Mouse (Mus musculus): ENCODE data around the gene Zfand3. TPM values are rescaled to one million over a fixed set of nuclear protein-coding genes. Genes with fewer than 3 reads are reported as not detected.
A peak's percentile ranks its signal among the peaks of the same experiment; 100 is the strongest.

Zfand3 gene
- total and polyA plus RNA-seq, 2 experiments from 2014 or later = 48.7 to 91.5 TPM

GRCm38 (mm10) chr17:30183561-30183960 is 179.0 kb downstream of the Zfand3 start:
- WGBS = 58% methylated on average over 6 of the region's 6 CpGs
- no peak overlapping the region for H3K9ac ChIP-seq
- H3K36me3 ChIP-seq (ENCODE audit: insufficient read depth) = no peaks in the 10 kb centered on the region
- H3K9me3 ChIP-seq (ENCODE audit: low read length) = no peaks in the 10 kb centered on the region
- DNase-seq = no peak
- no peak overlapping the region for H3K4me3 ChIP-seq (ENCODE audit: low read depth, low read length)
- H3K4me2 ChIP-seq (ENCODE audit: low read depth) = no peak overlapping the region
- H3K4me1 ChIP-seq (ENCODE audit: insufficient read depth) = peaks cover 14% of the 10 kb centered on the region
- no peak for ATAC-seq
- H3K27me3 ChIP-seq (ENCODE audit: insufficient read depth, low read length) = no peaks in the 10 kb centered on the region
- H3K27ac ChIP-seq (ENCODE audit: low read depth, low read length) = no peak overlapping the region
- no peak for TF ChIP-seq CTCF (IDR thresholded peaks at IDR 0.05; ENCODE audit: low read depth)

- no peak for DNase-seq
- 80% methylated on average over 6 of the region's 6 CpGs for WGBS
- no peak overlapping the region for H3K4me3 ChIP-seq (ENCODE audit: low read depth, low read length)
- H3K36me3 ChIP-seq (ENCODE audit: insufficient read depth) = no peaks in the 10 kb centered on the region
- H3K27me3 ChIP-seq (ENCODE audit: insufficient read depth, low read length) = no peaks in the 10 kb centered on the region
- peak overlapping the region; percentile 59 for H3K27ac ChIP-seq (ENCODE audit: low read depth, low read length)
- no peak for TF ChIP-seq CTCF (IDR thresholded peaks at IDR 0.05; ENCODE audit: low read depth)
- ATAC-seq = no peak
- peaks cover 25% of the 10 kb centered on the region for H3K4me1 ChIP-seq (ENCODE audit: insufficient read depth)
- no peak overlapping the region for H3K9ac ChIP-seq
- H3K4me2 ChIP-seq (ENCODE audit: low read depth) = no peak overlapping the region
- no peaks in the 10 kb centered on the region for H3K9me3 ChIP-seq (ENCODE audit: low read length)
These were observed 182.6 kb downstream of the Zfand3 start for GRCm38 (mm10) chr17:30187154-30187553.

GRCm38 (mm10) chr17:30187581-30187980 is 183.0 kb downstream of the Zfand3 start:
- 0 out of 2 replicates have a peak overlapping the region, but pooled peaks have one; percentile 32 for H3K4me2 ChIP-seq (ENCODE audit: low read depth)
- WGBS = 14% methylated on average over 5 of the region's 5 CpGs
- H3K9me3 ChIP-seq (ENCODE audit: low read length) = no peaks in the 10 kb centered on the region
- DNase-seq (peak; percentile 35), ATAC-seq (no peak)
- TF ChIP-seq CTCF (IDR thresholded peaks at IDR 0.05; ENCODE audit: low read depth) = no peak
- H3K27me3 ChIP-seq (ENCODE audit: insufficient read depth, low read length) = no peaks in the 10 kb centered on the region
- 0 out of 2 replicates have a peak overlapping the region, but pooled peaks have one; percentile 4 for H3K9ac ChIP-seq
- peak overlapping the region; percentile 80 for H3K27ac ChIP-seq (ENCODE audit: low read depth, low read length)
- H3K4me1 ChIP-seq (ENCODE audit: insufficient read depth) = peaks cover 25% of the 10 kb centered on the region
- H3K36me3 ChIP-seq (ENCODE audit: insufficient read depth) = no peaks in the 10 kb centered on the region
- no peak overlapping the region for H3K4me3 ChIP-seq (ENCODE audit: low read depth, low read length)

GRCm38 (mm10) chr17:30188031-30188981 is 183.8 kb downstream of the Zfand3 start:
- 7% methylated on average over 20 of the region's 20 CpGs for WGBS

GRCm38 (mm10) chr17:30191097-30191640 is 186.6 kb downstream of the Zfand3 start:
- Histone ChIP-seq H3K36me3 (ENCODE audit: insufficient read depth) (peaks cover 4% of the 10 kb centered on the region; the same call in 1 of the 2 replicates), H3K4me3 (ENCODE audit: low read depth, low read length) (no peak overlapping the region), H3K4me1 (ENCODE audit: insufficient read depth) (peaks cover 33% of the 10 kb centered on the region), H3K4me2 (ENCODE audit: low read depth) (no peak overlapping the region), H3K27me3 (ENCODE audit: insufficient read depth, low read length) (no peaks in the 10 kb centered on the region), H3K9ac (no peak overlapping the region), H3K27ac (ENCODE audit: low read depth, low read length) (no peak overlapping the region), H3K9me3 (ENCODE audit: low read length) (no peaks in the 10 kb centered on the region)
- no peak for ATAC-seq
- 65% methylated on average over 11 of the region's 11 CpGs for WGBS
- TF ChIP-seq CTCF (IDR thresholded peaks at IDR 0.05; ENCODE audit: low read depth) = no peak
- no peak for DNase-seq

More at GRCm38 (mm10) chr17:30188031-30188981, 183.8 kb downstream of the Zfand3 start:
- Histone ChIP-seq H3K27ac (ENCODE audit: low read depth, low read length) (peak overlapping the region; percentile 80), H3K27me3 (ENCODE audit: insufficient read depth, low read length) (no peaks in the 10 kb centered on the region), H3K36me3 (ENCODE audit: insufficient read depth) (peaks cover 3% of the 10 kb centered on the region; the same call in 1 of the 2 replicates), H3K9me3 (ENCODE audit: low read length) (no peaks in the 10 kb centered on the region), H3K9ac (0 out of 2 replicates have a peak overlapping the region, but pooled peaks have one; percentile 4), H3K4me3 (ENCODE audit: low read depth, low read length) (no peak overlapping the region), H3K4me2 (ENCODE audit: low read depth) (peak overlapping the region; percentile 32), H3K4me1 (ENCODE audit: insufficient read depth) (peaks cover 25% of the 10 kb centered on the region)
- DNase-seq (peak; percentile 74), ATAC-seq (peak; percentile 86)
- TF ChIP-seq CTCF (IDR thresholded peaks at IDR 0.05; ENCODE audit: low read depth) = no peak

- 82% methylated on average over 26 of the region's 26 CpGs for WGBS
- no peak for ATAC-seq
- TF ChIP-seq CTCF (IDR thresholded peaks at IDR 0.05; ENCODE audit: low read depth) = no peak
- Histone ChIP-seq H3K4me3 (ENCODE audit: low read depth, low read length) (no peak overlapping the region), H3K9ac (no peak overlapping the region), H3K36me3 (ENCODE audit: insufficient read depth) (peaks cover 4% of the 10 kb centered on the region; the same call in 1 of the 2 replicates), H3K9me3 (ENCODE audit: low read length) (no peaks in the 10 kb centered on the region), H3K27ac (ENCODE audit: low read depth, low read length) (no peak overlapping the region), H3K27me3 (ENCODE audit: insufficient read depth, low read length) (no peaks in the 10 kb centered on the region), H3K4me2 (ENCODE audit: low read depth) (no peak overlapping the region), H3K4me1 (ENCODE audit: insufficient read depth) (peaks cover 36% of the 10 kb centered on the region)
- no peak for DNase-seq
These were observed 188.0 kb downstream of the Zfand3 start for GRCm38 (mm10) chr17:30192416-30193005.
